Mouse (Mus musculus) bone marrow, adult 2 months (tissue): ENCODE measurements around the gene Ide.

Experiments
- CTCF ChIP-seq: fragments of 200-500 bp; IDR thresholded peaks from 2 replicates; pipeline ENCODE4 v1.5.1; 2011; ENCODE audit warnings: low read length, control low read depth; ENCODE audit not compliant: control insufficient read depth, insufficient read depth
- POLR2A ChIP-seq: fragments of 200-500 bp; IDR thresholded peaks from 2 replicates; pipeline ENCODE4 v1.6.1; 2011; ENCODE audit warnings: low read depth, mild to moderate bottlenecking, control low read depth, low read length, borderline replicate concordance; ENCODE audit not compliant: control insufficient read depth

DNA sequence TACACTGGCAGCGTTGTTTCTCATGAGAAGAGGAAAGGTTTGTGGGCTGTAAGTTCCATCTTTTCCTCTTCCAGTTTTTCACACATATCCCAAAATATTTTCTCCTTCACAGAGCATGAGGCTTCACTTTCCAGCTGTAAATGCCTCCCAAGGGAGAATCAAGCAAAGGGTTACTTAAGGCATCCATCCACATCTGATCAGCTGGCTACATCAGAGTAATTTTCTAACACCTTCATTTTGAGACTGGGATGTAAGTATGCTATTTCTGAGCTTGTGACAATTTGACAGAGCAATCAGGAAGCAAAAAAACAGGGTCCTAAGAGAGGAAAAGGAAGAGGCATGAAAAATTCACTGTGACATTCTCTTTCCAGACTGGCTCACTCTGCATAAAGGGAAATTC lies 55.9 kb downstream of the Ide start:
- TF ChIP-seq CTCF (no peak), POLR2A (no peak)
